Mouse (Mus musculus): ENCODE measurements at regions not wholly inside any gene's neighbourhood (a gene's known extent, or its start where the extent isn't known, plus 50 kb on each side); places are given as distances from the start of the nearest gene placed in this dataset.

DNA sequence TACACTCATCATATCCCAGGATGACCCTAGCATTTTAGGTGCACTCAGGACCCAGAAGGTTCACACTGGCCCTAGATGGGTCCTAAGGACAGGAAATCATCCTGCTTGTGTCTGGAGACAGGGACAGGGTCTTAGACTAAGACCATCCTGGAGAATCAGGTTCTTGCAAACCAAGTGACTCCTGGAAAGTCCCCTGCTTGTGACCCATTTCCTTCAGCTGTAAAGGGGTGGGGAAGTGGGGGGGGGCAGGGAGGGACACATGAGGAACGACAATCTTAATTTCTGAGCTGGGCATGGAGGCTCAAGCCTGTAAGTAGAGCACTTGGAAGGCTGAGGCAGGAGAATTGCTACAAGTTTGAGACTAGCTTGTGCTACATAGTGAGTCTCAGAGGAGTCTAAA lies 88.2 kb upstream of the Haao start:
- H3K27ac ChIP-seq (ENCODE audit: low read depth, low read length): no peak overlapping the region
- no peaks in the 10 kb centered on the region for H3K4me1 ChIP-seq (ENCODE audit: control insufficient read depth, insufficient read depth, low read length)
- H3K4me2 ChIP-seq: no peak overlapping the region
- no peaks in the 10 kb centered on the region for H3K27me3 ChIP-seq (ENCODE audit: control insufficient read depth, insufficient read depth, low read length)
- no peak overlapping the region for H3K9ac ChIP-seq (ENCODE audit: low read depth, low read length)
- no peaks in the 10 kb centered on the region for H3K9me3 ChIP-seq (replicated peaks; ENCODE audit: control insufficient read depth, low read length)
- ATAC-seq (replicated peaks; ENCODE audit: insufficient number of reproducible peaks, low FRiP score, low TSS enrichment): no peak
- H3K4me3 ChIP-seq (ENCODE audit: low read depth, low read length): no peak overlapping the region
- 84% methylated on average over 1 of the region's 1 CpGs for WGBS (ENCODE audit: insufficient replicate concordance)
- no peaks in the 10 kb centered on the region for H3K36me3 ChIP-seq (ENCODE audit: control insufficient read depth, insufficient read depth, low read length)

DNA sequence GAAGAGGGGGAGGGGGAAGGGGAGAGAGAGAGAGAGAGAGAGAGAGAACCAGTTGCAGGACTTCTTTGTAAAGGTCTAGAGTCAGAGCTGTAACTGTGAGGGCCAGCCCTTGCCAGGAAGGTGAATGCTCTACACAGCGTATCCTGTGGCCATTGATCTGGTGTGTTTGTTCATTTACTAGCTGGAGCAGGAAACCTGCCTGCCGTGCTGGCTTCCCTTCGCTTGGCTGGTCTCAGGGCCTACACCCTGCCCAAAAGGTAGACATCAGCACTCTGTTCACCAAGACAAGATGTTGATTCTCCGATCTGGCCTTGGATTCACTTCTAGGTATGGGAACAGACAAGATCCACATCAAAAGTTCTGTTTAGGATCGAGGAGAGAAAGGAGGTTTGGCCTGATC lies 87.5 kb upstream of the Haao start:
- Histone ChIP-seq H3K4me3 (ENCODE audit: low read depth, low read length) (no peak overlapping the region), H3K9me3 (replicated peaks; ENCODE audit: control insufficient read depth, low read length) (no peaks in the 10 kb centered on the region), H3K9ac (ENCODE audit: low read depth, low read length) (no peak overlapping the region), H3K27ac (ENCODE audit: low read depth, low read length) (no peak overlapping the region), H3K4me2 (no peak overlapping the region), H3K36me3 (ENCODE audit: control insufficient read depth, insufficient read depth, low read length) (no peaks in the 10 kb centered on the region), H3K4me1 (ENCODE audit: control insufficient read depth, insufficient read depth, low read length) (no peaks in the 10 kb centered on the region), H3K27me3 (ENCODE audit: control insufficient read depth, insufficient read depth, low read length) (no peaks in the 10 kb centered on the region)
- WGBS (ENCODE audit: insufficient replicate concordance): 64% methylated on average over 5 of the region's 5 CpGs
- ATAC-seq (replicated peaks; ENCODE audit: insufficient number of reproducible peaks, low FRiP score, low TSS enrichment): no peak

GRCm38 (mm10) chr17:83933743-83934142 lies 86.0 kb upstream of the Haao start:
- no peaks in the 10 kb centered on the region for H3K36me3 ChIP-seq (ENCODE audit: control insufficient read depth, insufficient read depth, low read length)
- no peak overlapping the region for H3K4me2 ChIP-seq
- H3K9me3 ChIP-seq (replicated peaks; ENCODE audit: control insufficient read depth, low read length): no peaks in the 10 kb centered on the region
- H3K9ac ChIP-seq (ENCODE audit: low read depth, low read length): no peak overlapping the region
- 78% methylated on average over 10 of the region's 10 CpGs for WGBS (ENCODE audit: insufficient replicate concordance)
- H3K4me1 ChIP-seq (ENCODE audit: control insufficient read depth, insufficient read depth, low read length): no peaks in the 10 kb centered on the region
- ATAC-seq (replicated peaks; ENCODE audit: insufficient number of reproducible peaks, low FRiP score, low TSS enrichment): no peak
- H3K4me3 ChIP-seq (ENCODE audit: low read depth, low read length): no peak overlapping the region
- H3K27me3 ChIP-seq (ENCODE audit: control insufficient read depth, insufficient read depth, low read length): no peaks in the 10 kb centered on the region
- no peak overlapping the region for H3K27ac ChIP-seq (ENCODE audit: low read depth, low read length)

GRCm38 (mm10) chr17:83930401-83930800 lies 82.6 kb upstream of the Haao start:
- no peak overlapping the region for H3K9ac ChIP-seq (ENCODE audit: low read depth, low read length)
- H3K36me3 ChIP-seq (ENCODE audit: control insufficient read depth, insufficient read depth, low read length): no peaks in the 10 kb centered on the region
- WGBS (ENCODE audit: insufficient replicate concordance): 81% methylated on average over 5 of the region's 5 CpGs
- no peaks in the 10 kb centered on the region for H3K9me3 ChIP-seq (replicated peaks; ENCODE audit: control insufficient read depth, low read length)
- H3K4me3 ChIP-seq (ENCODE audit: low read depth, low read length): no peak overlapping the region
- H3K27me3 ChIP-seq (ENCODE audit: control insufficient read depth, insufficient read depth, low read length): no peaks in the 10 kb centered on the region
- no peak overlapping the region for H3K4me2 ChIP-seq
- no peaks in the 10 kb centered on the region for H3K4me1 ChIP-seq (ENCODE audit: control insufficient read depth, insufficient read depth, low read length)
- H3K27ac ChIP-seq (ENCODE audit: low read depth, low read length): no peak overlapping the region
- ATAC-seq (replicated peaks; ENCODE audit: insufficient number of reproducible peaks, low FRiP score, low TSS enrichment): no peak

DNA sequence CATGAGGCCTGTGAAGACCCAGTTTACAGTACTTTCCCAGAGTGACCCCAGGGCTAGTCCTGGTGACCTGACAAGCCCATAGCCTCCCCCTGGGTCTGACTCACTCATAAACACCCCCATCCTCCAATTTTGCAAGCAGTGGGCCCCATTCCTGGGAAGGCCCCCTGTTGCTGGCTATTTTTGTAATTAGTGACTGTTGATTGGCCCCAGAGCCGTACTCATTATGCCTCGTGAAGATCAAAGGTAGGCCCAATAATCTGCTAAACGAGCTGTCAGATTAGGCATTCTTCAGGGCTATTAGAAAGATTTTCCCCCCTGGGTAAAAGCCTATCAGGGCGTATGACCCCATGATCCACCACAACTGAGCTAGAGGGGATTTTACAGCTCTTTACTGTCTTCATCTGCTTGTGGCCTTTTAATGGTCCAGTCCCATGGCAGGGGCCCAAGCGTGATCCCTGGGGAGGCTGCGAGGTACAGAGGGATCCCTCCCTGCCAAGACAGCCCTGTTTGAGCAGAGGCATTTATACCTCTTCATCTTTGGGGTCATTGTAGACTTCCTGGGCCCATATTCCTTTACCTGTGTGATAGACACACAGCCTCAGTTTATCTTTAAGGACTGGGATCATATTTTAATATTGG lies 80.1 kb upstream of the Haao start:
- no peaks in the 10 kb centered on the region for H3K36me3 ChIP-seq (ENCODE audit: control insufficient read depth, insufficient read depth, low read length)
- no peak for ATAC-seq (replicated peaks; ENCODE audit: insufficient number of reproducible peaks, low FRiP score, low TSS enrichment)
- no peaks in the 10 kb centered on the region for H3K4me1 ChIP-seq (ENCODE audit: control insufficient read depth, insufficient read depth, low read length)
- 48% methylated on average over 6 of the region's 6 CpGs for WGBS (ENCODE audit: insufficient replicate concordance)
- H3K4me2 ChIP-seq: no peak overlapping the region
- no peak overlapping the region for H3K27ac ChIP-seq (ENCODE audit: low read depth, low read length)
- H3K4me3 ChIP-seq (ENCODE audit: low read depth, low read length): no peak overlapping the region
- H3K27me3 ChIP-seq (ENCODE audit: control insufficient read depth, insufficient read depth, low read length): no peaks in the 10 kb centered on the region
- no peak overlapping the region for H3K9ac ChIP-seq (ENCODE audit: low read depth, low read length)
- no peaks in the 10 kb centered on the region for H3K9me3 ChIP-seq (replicated peaks; ENCODE audit: control insufficient read depth, low read length)

DNA sequence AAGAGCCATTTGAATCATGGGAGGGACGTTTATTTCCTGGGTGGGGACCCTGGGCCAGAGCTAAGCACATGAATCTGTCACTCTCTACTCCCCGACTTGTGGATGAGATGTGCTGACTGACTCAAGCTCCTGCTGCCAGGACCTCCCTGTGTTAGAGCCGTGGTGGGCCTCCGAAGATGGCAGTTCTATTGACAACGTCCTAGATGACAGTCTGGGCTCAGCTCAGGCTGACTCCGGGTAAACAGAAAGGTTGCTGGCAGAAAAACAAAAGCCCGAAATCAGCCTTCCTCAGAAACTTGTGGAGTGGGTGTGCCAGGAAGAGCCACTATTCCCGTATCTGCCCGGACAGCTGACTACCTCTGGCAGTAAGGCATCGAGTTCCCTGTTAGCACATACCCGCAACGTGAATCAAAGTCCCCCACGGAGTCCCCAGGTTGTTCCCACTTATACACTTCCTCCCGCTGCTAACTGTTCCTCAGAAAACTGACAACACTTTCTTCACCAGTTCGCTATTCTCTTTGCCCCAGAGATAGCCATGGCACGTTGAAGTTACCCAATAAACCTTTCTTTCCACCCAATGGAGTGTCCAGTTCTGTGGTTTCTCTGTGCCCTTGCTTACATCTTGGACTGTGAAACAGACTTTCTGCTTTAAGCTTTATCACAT lies 76.6 kb upstream of the Haao start:
- H3K4me2 ChIP-seq: no peak overlapping the region
- no peak overlapping the region for H3K9ac ChIP-seq (ENCODE audit: low read depth, low read length)
- WGBS (ENCODE audit: insufficient replicate concordance): 54% methylated on average over 16 of the region's 16 CpGs
- no peaks in the 10 kb centered on the region for H3K27me3 ChIP-seq (ENCODE audit: control insufficient read depth, insufficient read depth, low read length)
- H3K4me3 ChIP-seq (ENCODE audit: low read depth, low read length): no peak overlapping the region
- no peak overlapping the region for H3K27ac ChIP-seq (ENCODE audit: low read depth, low read length)
- 0 out of 2 replicates have a peak, but pooled peaks cover 3% of the 10 kb centered on the region for H3K4me1 ChIP-seq (ENCODE audit: control insufficient read depth, insufficient read depth, low read length)
- H3K9me3 ChIP-seq (replicated peaks; ENCODE audit: control insufficient read depth, low read length): no peaks in the 10 kb centered on the region
- H3K36me3 ChIP-seq (ENCODE audit: control insufficient read depth, insufficient read depth, low read length): no peaks in the 10 kb centered on the region
- ATAC-seq (replicated peaks; ENCODE audit: insufficient number of reproducible peaks, low FRiP score, low TSS enrichment): no peak

- no peaks in the 10 kb centered on the region for H3K9me3 ChIP-seq (replicated peaks; ENCODE audit: control insufficient read depth, low read length)
- peaks cover 22% of the 10 kb centered on the region for H3K4me1 ChIP-seq (ENCODE audit: control insufficient read depth, insufficient read depth, low read length)
- no peak overlapping the region for H3K4me3 ChIP-seq (ENCODE audit: low read depth, low read length)
- ATAC-seq (replicated peaks; ENCODE audit: insufficient number of reproducible peaks, low FRiP score, low TSS enrichment): no peak
- H3K9ac ChIP-seq (ENCODE audit: low read depth, low read length): no peak overlapping the region
- no peaks in the 10 kb centered on the region for H3K27me3 ChIP-seq (ENCODE audit: control insufficient read depth, insufficient read depth, low read length)
- no peak overlapping the region for H3K4me2 ChIP-seq
- WGBS (ENCODE audit: insufficient replicate concordance): 69% methylated on average over 8 of the region's 8 CpGs
- H3K27ac ChIP-seq (ENCODE audit: low read depth, low read length): no peak overlapping the region
- H3K36me3 ChIP-seq (ENCODE audit: control insufficient read depth, insufficient read depth, low read length): no peaks in the 10 kb centered on the region
Measured at GRCm38 (mm10) chr17:83920894-83921293, 73.1 kb upstream of the Haao start.

- H3K4me3 ChIP-seq (ENCODE audit: low read depth, low read length): no peak overlapping the region
- no peak for ATAC-seq (replicated peaks; ENCODE audit: insufficient number of reproducible peaks, low FRiP score, low TSS enrichment)
- H3K27ac ChIP-seq (ENCODE audit: low read depth, low read length): 0 out of 2 replicates have a peak overlapping the region, but pooled peaks have one; percentile 15
- peaks cover 22% of the 10 kb centered on the region for H3K4me1 ChIP-seq (ENCODE audit: control insufficient read depth, insufficient read depth, low read length)
- H3K9me3 ChIP-seq (replicated peaks; ENCODE audit: control insufficient read depth, low read length): no peaks in the 10 kb centered on the region
- WGBS (ENCODE audit: insufficient replicate concordance): 15% methylated on average over 4 of the region's 4 CpGs
- no peak overlapping the region for H3K9ac ChIP-seq (ENCODE audit: low read depth, low read length)
- H3K27me3 ChIP-seq (ENCODE audit: control insufficient read depth, insufficient read depth, low read length): no peaks in the 10 kb centered on the region
- no peaks in the 10 kb centered on the region for H3K36me3 ChIP-seq (ENCODE audit: control insufficient read depth, insufficient read depth, low read length)
- H3K4me2 ChIP-seq: no peak overlapping the region
Measured at GRCm38 (mm10) chr17:83920225-83920624, 72.5 kb upstream of the Haao start.
